Mouse (Mus musculus): ENCODE data around the gene Adcy10. TPM values are rescaled to one million over a fixed set of nuclear protein-coding genes. Genes with fewer than 3 reads are reported as not detected.

The Adcy10 gene
- polyA plus RNA-seq, 1 experiment from 2014 or later: 0.23 TPM

- no peaks in the 10 kb centered on the region for H3K9me3 ChIP-seq (ENCODE audit: control insufficient read depth, low read length)
- H3K4me2 ChIP-seq: no peak overlapping the region
- 76% methylated on average over 1 of the region's 1 CpGs for WGBS
- H3K27me3 ChIP-seq (replicated peaks; ENCODE audit: control insufficient read depth, insufficient read depth, low read length): no peaks in the 10 kb centered on the region
- DNase-seq (ENCODE audit: low spot score) (no peak), ATAC-seq (replicated peaks; ENCODE audit: low FRiP score) (no peak)
- no peaks in the 10 kb centered on the region; the same call in 1 of the 2 replicates for H3K4me1 ChIP-seq (replicated peaks; ENCODE audit: control insufficient read depth, insufficient read depth, low read length)
- no peak overlapping the region for H3K9ac ChIP-seq (ENCODE audit: low read depth, low read length)
- H3K4me3 ChIP-seq (ENCODE audit: low read depth, low read length): no peak overlapping the region
- H3K27ac ChIP-seq (ENCODE audit: low read depth, low read length): no peak overlapping the region
- no peaks in the 10 kb centered on the region for H3K36me3 ChIP-seq (ENCODE audit: control insufficient read depth, insufficient read depth, low read length)
Measured at GRCm38 (mm10) chr1:165586366-165586765, 101.4 kb downstream of the Adcy10 start.

- whole genome bisulfite sequencing: 49% methylated on average over 8 of the region's 8 CpGs
- no peak overlapping the region for H3K27ac ChIP-seq (ENCODE audit: low read depth, low read length)
- no peak for ATAC-seq (replicated peaks; ENCODE audit: low FRiP score)
- DNase-seq (ENCODE audit: low spot score): no peak
- H3K36me3 ChIP-seq (ENCODE audit: control insufficient read depth, insufficient read depth, low read length): no peaks in the 10 kb centered on the region
- H3K4me2 ChIP-seq: no peak overlapping the region
- H3K9ac ChIP-seq (ENCODE audit: low read depth, low read length): no peak overlapping the region
- no peak overlapping the region for H3K4me3 ChIP-seq (ENCODE audit: low read depth, low read length)
- H3K4me1 ChIP-seq (replicated peaks; ENCODE audit: control insufficient read depth, insufficient read depth, low read length): peaks cover 14% of the 10 kb centered on the region
- H3K9me3 ChIP-seq (ENCODE audit: control insufficient read depth, low read length): no peaks in the 10 kb centered on the region
- H3K27me3 ChIP-seq (replicated peaks; ENCODE audit: control insufficient read depth, insufficient read depth, low read length): no peaks in the 10 kb centered on the region
Measured at GRCm38 (mm10) chr1:165587845-165588244, 102.9 kb downstream of the Adcy10 start.

GRCm38 (mm10) chr1:165589280-165590048 is 104.5 kb downstream of the Adcy10 start:
- DNase-seq (ENCODE audit: low spot score) (no peak), ATAC-seq (replicated peaks; ENCODE audit: low FRiP score) (no peak)
- 0 out of 2 replicates have a peak overlapping the region, but pooled peaks have one; percentile 14 for H3K27ac ChIP-seq (ENCODE audit: low read depth, low read length)
- H3K36me3 ChIP-seq (ENCODE audit: control insufficient read depth, insufficient read depth, low read length): no peaks in the 10 kb centered on the region
- H3K9me3 ChIP-seq (ENCODE audit: control insufficient read depth, low read length): no peaks in the 10 kb centered on the region
- peaks cover 17% of the 10 kb centered on the region for H3K4me1 ChIP-seq (replicated peaks; ENCODE audit: control insufficient read depth, insufficient read depth, low read length)
- no peak overlapping the region for H3K4me2 ChIP-seq
- no peaks in the 10 kb centered on the region for H3K27me3 ChIP-seq (replicated peaks; ENCODE audit: control insufficient read depth, insufficient read depth, low read length)
- H3K9ac ChIP-seq (ENCODE audit: low read depth, low read length): no peak overlapping the region
- WGBS: 41% methylated on average over 10 of the region's 10 CpGs
- H3K4me3 ChIP-seq (ENCODE audit: low read depth, low read length): no peak overlapping the region

- Histone ChIP-seq H3K9me3 (ENCODE audit: control insufficient read depth, low read length) (no peaks in the 10 kb centered on the region), H3K36me3 (ENCODE audit: control insufficient read depth, insufficient read depth, low read length) (no peaks in the 10 kb centered on the region)
Measured at GRCm38 (mm10) chr1:165590760-165591159, 105.8 kb downstream of the Adcy10 start.

GRCm38 (mm10) chr1:165592295-165593082 is 107.5 kb downstream of the Adcy10 start:
- 0 out of 2 replicates have a peak overlapping the region, but pooled peaks have one; percentile 10 for H3K27ac ChIP-seq (ENCODE audit: low read depth, low read length)
- DNase-seq (ENCODE audit: low spot score) (no peak), ATAC-seq (replicated peaks; ENCODE audit: low FRiP score) (peak; percentile 77)
- H3K4me3 ChIP-seq (ENCODE audit: low read depth, low read length): no peak overlapping the region
- no peaks in the 10 kb centered on the region for H3K27me3 ChIP-seq (replicated peaks; ENCODE audit: control insufficient read depth, insufficient read depth, low read length)
- WGBS: 43% methylated on average over 14 of the region's 14 CpGs
- no peak overlapping the region for H3K4me2 ChIP-seq
- no peaks in the 10 kb centered on the region for H3K36me3 ChIP-seq (ENCODE audit: control insufficient read depth, insufficient read depth, low read length)
- peaks cover 17% of the 10 kb centered on the region for H3K4me1 ChIP-seq (replicated peaks; ENCODE audit: control insufficient read depth, insufficient read depth, low read length)
- peak overlapping the region; percentile 27; the same call in 1 of the 2 replicates for H3K9ac ChIP-seq (ENCODE audit: low read depth, low read length)
- no peaks in the 10 kb centered on the region for H3K9me3 ChIP-seq (ENCODE audit: control insufficient read depth, low read length)

More at GRCm38 (mm10) chr1:165590760-165591159, 105.8 kb downstream of the Adcy10 start:
- H3K4me2 ChIP-seq: no peak overlapping the region
- no peak overlapping the region for H3K9ac ChIP-seq (ENCODE audit: low read depth, low read length)
- WGBS: 78% methylated on average over 8 of the region's 8 CpGs
- H3K4me3 ChIP-seq (ENCODE audit: low read depth, low read length): no peak overlapping the region
- DNase-seq (ENCODE audit: low spot score) (no peak), ATAC-seq (replicated peaks; ENCODE audit: low FRiP score) (no peak)
- peak overlapping the region; percentile 56 for H3K27ac ChIP-seq (ENCODE audit: low read depth, low read length)
- H3K4me1 ChIP-seq (replicated peaks; ENCODE audit: control insufficient read depth, insufficient read depth, low read length): peaks cover 17% of the 10 kb centered on the region
- H3K27me3 ChIP-seq (replicated peaks; ENCODE audit: control insufficient read depth, insufficient read depth, low read length): no peaks in the 10 kb centered on the region

GRCm38 (mm10) chr1:165594699-165595421 is 109.9 kb downstream of the Adcy10 start:
- no peak for ATAC-seq (replicated peaks; ENCODE audit: low FRiP score)
- 0 out of 2 replicates have a peak, but pooled peaks cover 3% of the 10 kb centered on the region for H3K36me3 ChIP-seq (ENCODE audit: control insufficient read depth, insufficient read depth, low read length)
- H3K27ac ChIP-seq (ENCODE audit: low read depth, low read length): no peak overlapping the region

GRCm38 (mm10) chr1:165601775-165602280 is 116.8 kb downstream of the Adcy10 start:
- Histone ChIP-seq H3K4me1 (replicated peaks; ENCODE audit: control insufficient read depth, insufficient read depth, low read length) (no peaks in the 10 kb centered on the region), H3K27me3 (replicated peaks; ENCODE audit: control insufficient read depth, insufficient read depth, low read length) (no peaks in the 10 kb centered on the region), H3K9me3 (ENCODE audit: control insufficient read depth, low read length) (no peaks in the 10 kb centered on the region), H3K36me3 (ENCODE audit: control insufficient read depth, insufficient read depth, low read length) (peaks cover 11% of the 10 kb centered on the region), H3K27ac (ENCODE audit: low read depth, low read length) (no peak overlapping the region), H3K4me3 (ENCODE audit: low read depth, low read length) (no peak overlapping the region), H3K9ac (ENCODE audit: low read depth, low read length) (no peak overlapping the region), H3K4me2 (no peak overlapping the region)
- DNase-seq (ENCODE audit: low spot score) (no peak), ATAC-seq (replicated peaks; ENCODE audit: low FRiP score) (no peak)
- 79% methylated on average over 10 of the region's 10 CpGs for WGBS

More at GRCm38 (mm10) chr1:165594699-165595421, 109.9 kb downstream of the Adcy10 start:
- no peak for DNase-seq (ENCODE audit: low spot score)
- no peak overlapping the region for H3K9ac ChIP-seq (ENCODE audit: low read depth, low read length)
- 86% methylated on average over 15 of the region's 15 CpGs for WGBS
- H3K4me1 ChIP-seq (replicated peaks; ENCODE audit: control insufficient read depth, insufficient read depth, low read length): peaks cover 17% of the 10 kb centered on the region
- H3K4me2 ChIP-seq: no peak overlapping the region
- no peaks in the 10 kb centered on the region for H3K27me3 ChIP-seq (replicated peaks; ENCODE audit: control insufficient read depth, insufficient read depth, low read length)
- H3K4me3 ChIP-seq (ENCODE audit: low read depth, low read length): no peak overlapping the region
- H3K9me3 ChIP-seq (ENCODE audit: control insufficient read depth, low read length): no peaks in the 10 kb centered on the region

GRCm38 (mm10) chr1:165603218-165603617 is 118.2 kb downstream of the Adcy10 start:
- H3K27ac ChIP-seq (ENCODE audit: low read depth, low read length): no peak overlapping the region
- H3K9ac ChIP-seq (ENCODE audit: low read depth, low read length): no peak overlapping the region
- WGBS: 89% methylated on average over 14 of the region's 14 CpGs
- DNase-seq (ENCODE audit: low spot score) (no peak), ATAC-seq (replicated peaks; ENCODE audit: low FRiP score) (no peak)
- H3K4me2 ChIP-seq: no peak overlapping the region
- H3K36me3 ChIP-seq (ENCODE audit: control insufficient read depth, insufficient read depth, low read length): peaks cover 16% of the 10 kb centered on the region
- no peaks in the 10 kb centered on the region for H3K4me1 ChIP-seq (replicated peaks; ENCODE audit: control insufficient read depth, insufficient read depth, low read length)
- no peaks in the 10 kb centered on the region for H3K9me3 ChIP-seq (ENCODE audit: control insufficient read depth, low read length)
- no peak overlapping the region for H3K4me3 ChIP-seq (ENCODE audit: low read depth, low read length)
- H3K27me3 ChIP-seq (replicated peaks; ENCODE audit: control insufficient read depth, insufficient read depth, low read length): no peaks in the 10 kb centered on the region
